Mouse (Mus musculus) urinary bladder, adult 2 months (tissue): ENCODE measurements around the gene Ptrhd1. TPM values are rescaled to one million over a fixed set of nuclear protein-coding genes. Genes with fewer than 3 reads are reported as not detected.

ENCODE experiments used
- DNase-seq: peaks from one replicate; pipeline ENCODE4 v3.0.0; 2022; ENCODE audit warnings: low spot score
- polyA plus RNA-seq: library from polyadenylated mRNA; depleted of rRNA; stranded (reverse); fragments of >200 nt; gene quantifications from 2 replicates; pipeline ENCODE4 v1.2.3, GENCODE M21; 2012; rRNA removed

Gene Ptrhd1
- polyA plus RNA-seq, 1 experiment, result 3.5 TPM

GRCm38 (mm10) chr12:4243805-4244204, 10.0 kb downstream of the Ptrhd1 start:
- DNase-seq, result no peak

DNA sequence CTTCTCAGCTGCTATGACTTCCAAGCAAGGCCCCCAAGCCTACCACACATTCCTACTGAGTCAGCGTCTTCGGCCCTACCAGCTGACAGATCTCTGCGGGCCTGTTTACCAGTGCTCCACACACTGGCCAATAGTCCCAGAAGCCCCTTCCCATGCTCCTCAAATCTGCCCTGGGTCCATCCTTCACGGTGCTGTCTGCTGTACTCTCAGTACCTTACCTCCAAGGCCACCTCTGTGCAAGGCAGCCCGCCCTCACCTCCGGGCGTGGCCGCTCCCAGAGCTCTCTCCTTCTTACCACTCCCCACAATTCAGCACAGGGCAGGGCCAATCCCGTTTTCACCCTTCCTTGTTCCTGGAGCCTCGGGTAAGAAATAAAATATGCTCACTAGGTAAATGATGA, 11.9 kb downstream of the Ptrhd1 start:
- DNase-seq, result no peak

DNA sequence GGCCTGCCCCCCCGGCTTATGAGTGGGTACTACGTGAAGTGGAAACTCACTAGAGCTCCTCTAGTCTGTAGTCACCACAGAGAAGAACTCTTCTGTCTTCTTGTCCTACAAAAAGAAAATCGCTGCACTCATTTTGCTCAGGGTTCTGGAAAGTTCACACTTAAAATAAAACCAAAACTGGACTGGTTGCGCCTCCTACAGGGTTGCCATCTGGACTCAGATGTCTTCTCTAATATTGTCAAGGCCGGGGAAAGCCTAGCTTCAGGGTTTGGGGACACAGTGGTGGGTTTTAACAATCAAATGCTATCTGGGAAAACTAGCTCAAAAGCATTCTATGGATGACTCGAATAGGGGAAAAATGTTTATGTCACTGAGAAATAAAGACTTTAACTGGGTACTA, 16.0 kb downstream of the Ptrhd1 start:
- DNase-seq, result no peak

- no peak for DNase-seq
Observed at GRCm38 (mm10) chr12:4252742-4253655, 19.2 kb downstream of the Ptrhd1 start.

- DNase-seq, result no peak
Observed at GRCm38 (mm10) chr12:4267765-4268164, 33.9 kb downstream of the Ptrhd1 start.

DNA sequence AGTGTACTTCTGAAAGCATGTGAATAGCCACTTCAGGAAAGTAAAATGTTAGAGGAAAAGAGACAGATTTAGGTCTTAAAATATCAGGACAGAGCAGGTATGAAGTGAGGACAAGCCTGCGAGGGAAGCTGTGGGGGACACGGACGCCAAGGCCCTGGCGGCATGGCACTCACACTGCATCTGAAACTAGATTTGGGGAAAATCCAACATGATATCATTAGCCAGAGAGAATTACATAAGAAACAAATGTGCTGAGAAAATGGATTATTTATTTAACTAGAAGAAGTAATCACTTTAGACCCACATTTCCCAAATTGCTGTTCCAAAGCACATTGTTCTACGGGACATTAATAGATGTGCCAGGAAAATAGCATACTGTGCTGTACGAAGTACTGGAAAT, 37.3 kb downstream of the Ptrhd1 start:
- DNase-seq, result no peak

DNA sequence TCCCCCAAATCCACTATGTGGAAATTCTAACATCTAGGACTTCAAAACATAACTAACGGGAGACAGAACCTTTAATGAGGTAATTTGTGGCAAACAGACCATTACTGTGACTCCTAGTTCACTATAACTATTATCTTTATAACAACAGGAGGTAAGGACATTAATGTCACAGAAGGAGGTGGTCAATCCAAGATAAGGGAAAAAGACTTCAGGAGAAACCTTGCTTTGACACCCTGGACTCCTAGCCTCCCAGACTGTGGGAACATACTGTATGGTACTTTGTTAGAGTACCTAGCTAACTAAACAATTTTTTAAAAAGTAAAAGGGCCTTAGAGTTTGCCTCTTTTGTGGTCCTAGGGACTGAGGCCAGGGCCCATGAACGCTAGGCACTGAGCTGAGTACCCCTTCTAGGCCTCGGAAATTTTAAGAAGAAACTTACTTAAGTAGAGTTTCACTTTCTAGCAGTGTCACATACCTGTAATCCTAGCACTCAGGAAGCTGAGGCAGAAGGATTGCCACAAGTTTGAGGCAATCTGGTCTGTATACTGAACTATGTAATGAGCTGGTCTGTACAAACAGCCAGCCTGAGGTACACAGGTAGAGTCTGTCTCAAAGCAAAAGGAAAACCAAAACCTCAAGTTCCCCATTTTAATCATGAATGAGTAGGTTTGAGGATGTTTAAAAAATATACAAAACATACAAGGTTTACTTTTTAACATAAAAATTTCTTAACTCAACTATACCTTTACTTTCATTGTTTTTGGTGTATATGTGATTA, 45.3 kb downstream of the Ptrhd1 start:
- DNase-seq, result no peak

DNA sequence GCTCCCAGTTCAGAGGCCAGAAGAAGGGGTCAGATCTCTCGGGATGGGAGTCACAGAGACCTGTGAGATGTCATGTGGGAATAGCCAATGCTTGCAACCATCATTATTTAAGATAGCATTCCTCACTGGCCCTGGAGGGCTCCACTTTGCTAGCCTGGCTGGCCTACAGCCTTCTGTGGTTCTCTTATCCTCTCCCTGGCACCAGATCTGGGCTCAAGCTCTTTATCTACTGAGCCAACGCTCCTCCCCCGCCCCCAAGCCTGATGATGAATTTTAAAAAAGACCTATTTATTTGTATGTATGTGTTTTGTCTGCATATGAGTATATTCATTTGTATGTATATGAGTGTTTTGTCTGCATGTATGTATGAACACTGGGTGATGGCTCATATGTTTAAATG, 46.1 kb downstream of the Ptrhd1 start:
- no peak for DNase-seq

DNA sequence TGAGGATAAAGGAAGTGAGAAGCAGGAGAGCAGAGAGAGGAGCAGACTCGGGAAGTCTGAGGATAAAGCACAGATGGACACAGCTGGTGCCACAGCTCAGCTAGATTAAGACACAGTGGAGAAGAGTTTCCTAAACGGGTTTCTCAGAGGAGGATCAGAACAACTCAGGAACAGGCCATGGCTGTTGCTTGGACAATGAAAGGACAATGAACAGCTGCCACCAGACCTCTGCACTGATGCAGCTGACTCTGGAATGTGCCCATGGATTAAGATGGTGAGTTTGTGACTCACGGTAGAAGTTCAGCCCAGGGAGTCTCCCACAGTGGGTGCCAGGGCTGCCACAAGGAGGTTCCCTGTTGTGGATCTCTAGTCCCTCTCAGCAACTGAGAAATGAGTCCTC, 51.4 kb downstream of the Ptrhd1 start:
- DNase-seq, result no peak

Other genes with a start within 250 kb of the Ptrhd1 start
- 1.6 and 1.8 TPM in 2 replicates for gene Efr3b, start 195.1 kb upstream of the Ptrhd1 start, polyA plus RNA-seq
- gene Dnajc27, start 151.4 kb upstream of the Ptrhd1 start, polyA plus RNA-seq, result 10.3 and 10.4 TPM in 2 replicates
- 4.2 and 6.5 TPM in 2 replicates for gene Adcy3, start 100.9 kb upstream of the Ptrhd1 start, polyA plus RNA-seq
- gene Cenpo, start 267 bp downstream of the Ptrhd1 start, polyA plus RNA-seq, result 10.5 and 12.9 TPM in 2 replicates
- gene Ncoa1, start 243.2 kb downstream of the Ptrhd1 start, polyA plus RNA-seq, result 19.9 TPM in 2 replicates